Mouse (Mus musculus) cortical plate, adult 2 months (tissue): ENCODE measurements around the gene Csrp1.

ENCODE experiments used
- CTCF ChIP-seq: fragments of 200-500 bp; IDR thresholded peaks from 2 replicates; pipeline ENCODE4 v1.5.1; 2011; ENCODE audit warnings: mild to moderate bottlenecking, control low read depth, low read length; ENCODE audit not compliant: insufficient read depth; ENCODE audit errors: extremely low read depth
- POLR2A ChIP-seq: fragments of 200-500 bp; IDR thresholded peaks from 2 replicates; pipeline ENCODE4 v1.6.1; 2011; ENCODE audit warnings: mild to moderate bottlenecking, low read length, control low read depth; ENCODE audit not compliant: insufficient read depth; ENCODE audit errors: extremely low read depth

- no peak for TF ChIP-seq CTCF
- TF ChIP-seq POLR2A: no peak
These were observed 6.1 kb downstream of the Csrp1 start for GRCm38 (mm10) chr1:135725936-135726335.
